Mouse (Mus musculus) heart, embryonic 15.5 days (tissue): ENCODE results near the gene Capn2. TPM values are rescaled to one million over a fixed set of nuclear protein-coding genes. Genes with fewer than 3 reads are reported as not detected.

Source experiments
- ATAC-seq: fragments of 200-750 bp; cut with Nextera tagmentation; replicated peaks from 2 replicates; pipeline ENCODE4 v1.8.0; 2017; ENCODE audit warnings: low read depth, moderate TSS enrichment; ENCODE audit not compliant: insufficient number of reproducible peaks, insufficient read depth, low FRiP score
- H3K27ac ChIP-seq: fragments of 300-500 bp; sonication (generic); 2 replicates; pipeline ENCODE4 v1.5.1; 2015; ENCODE audit warnings: mild to moderate bottlenecking, inconsistent platforms
- H3K27me3 ChIP-seq: fragments of 300-500 bp; sonication (generic); 2 replicates; pipeline ENCODE4 v1.6.1; 2015; ENCODE audit warnings: inconsistent platforms
- H3K36me3 ChIP-seq: fragments of 300-500 bp; sonication (generic); 2 replicates; pipeline ENCODE4 v1.6.1; 2015; ENCODE audit warnings: mild to moderate bottlenecking, inconsistent platforms
- H3K4me1 ChIP-seq: fragments of 300-500 bp; sonication (generic); replicated peaks from 2 replicates; pipeline ENCODE4 v1.6.1; 2015; ENCODE audit warnings: inconsistent platforms
- H3K4me2 ChIP-seq: fragments of 300-500 bp; sonication (generic); 2 replicates; pipeline ENCODE4 v1.6.1; 2015; ENCODE audit warnings: inconsistent platforms, mild to moderate bottlenecking, moderate library complexity
- H3K4me3 ChIP-seq: fragments of 300-500 bp; sonication (generic); 2 replicates; pipeline ENCODE4 v1.5.1; 2015; ENCODE audit warnings: mild to moderate bottlenecking, inconsistent platforms
- H3K9ac ChIP-seq: fragments of 300-500 bp; sonication (generic); 2 replicates; pipeline ENCODE4 v1.6.1; 2015; ENCODE audit warnings: mild to moderate bottlenecking, inconsistent platforms
- H3K9me3 ChIP-seq: fragments of 300-500 bp; sonication (generic); replicated peaks from 2 replicates; pipeline ENCODE4 v1.6.1; 2016; ENCODE audit warnings: inconsistent platforms
- WGBS: fragments of 180-500 bp; shearing (Covaris S2); methylation state at CpG from one replicate; pipeline ENCODE4 v1.1.7; 2015; ENCODE audit warnings: mixed read lengths; 5-methylcytosine and 5-hydroxymethylcytosine counted together
- polyA plus RNA-seq: library from polyadenylated mRNA; unstranded; fragments of >200 nt; fragmentation: Nextera tagmentation; extraction: Ambion mirVana; gene quantifications from 2 replicates; pipeline ENCODE4 v1.2.1, GENCODE M21; 2015

Gene Capn2
- polyA plus RNA-seq = 84.9 and 94.3 TPM in 2 replicates

GRCm38 (mm10) chr1:182516758-182517676 is at the start of gene Capn2:
Gene Capn2 (minus strand): TSS chr1:182517608.
- ATAC-seq = peak; percentile 90
- WGBS = under 1% methylated on average over 78 of the region's 84 CpGs
- Histone ChIP-seq H3K9me3 (no peaks in the 10 kb centered on the region), H3K27me3 (no peaks in the 10 kb centered on the region), H3K4me1 (peaks cover 65% of the 10 kb centered on the region), H3K27ac (peak within 1 kb of the TSS; percentile 88), H3K4me2 (peak within 1 kb of the TSS; percentile 85), H3K4me3 (peak within 1 kb of the TSS; percentile 85), H3K9ac (peak within 1 kb of the TSS; percentile 94), H3K36me3 (no peaks in the 10 kb centered on the region; the same call in 1 of the 2 replicates)

GRCm38 (mm10) chr1:182565351-182565835 is 48.0 kb upstream of the Capn2 start:
- ATAC-seq = no peak
- Histone ChIP-seq H3K9me3 (no peaks in the 10 kb centered on the region), H3K4me3 (no peak overlapping the region), H3K27me3 (peaks cover 4% of the 10 kb centered on the region; the same call in 1 of the 2 replicates), H3K27ac (no peak overlapping the region), H3K4me2 (no peak overlapping the region), H3K36me3 (no peaks in the 10 kb centered on the region), H3K9ac (no peak overlapping the region), H3K4me1 (peaks cover 4% of the 10 kb centered on the region)
- WGBS = 75% methylated on average over 6 of the region's 6 CpGs

GRCm38 (mm10) chr1:182564408-182565120 is 47.2 kb upstream of the Capn2 start, which contains the start of gene Capn8:
Gene Capn8 (plus strand): TSS chr1:182565007.
- no peaks in the 10 kb centered on the region for H3K36me3 ChIP-seq
- H3K4me1 ChIP-seq = peaks cover 4% of the 10 kb centered on the region
- 78% methylated on average over 5 of the region's 5 CpGs for WGBS
- H3K4me3 ChIP-seq = no peak within 1 kb of the TSS
- H3K9ac ChIP-seq = no peak within 1 kb of the TSS
- H3K4me2 ChIP-seq = no peak within 1 kb of the TSS
- no peaks in the 10 kb centered on the region for H3K9me3 ChIP-seq
- ATAC-seq = no peak
- H3K27me3 ChIP-seq = peaks cover 4% of the 10 kb centered on the region; the same call in 1 of the 2 replicates
- no peak within 1 kb of the TSS for H3K27ac ChIP-seq

- peaks cover 4% of the 10 kb centered on the region; the same call in 1 of the 2 replicates for H3K27me3 ChIP-seq
- H3K36me3 ChIP-seq = no peaks in the 10 kb centered on the region
- no peak for ATAC-seq
- no peaks in the 10 kb centered on the region for H3K9me3 ChIP-seq
- no peak overlapping the region for H3K9ac ChIP-seq
- H3K4me1 ChIP-seq = peaks cover 4% of the 10 kb centered on the region
- WGBS = 45% methylated on average over 16 of the region's 16 CpGs
- no peak overlapping the region for H3K27ac ChIP-seq
- H3K4me3 ChIP-seq = no peak overlapping the region
- H3K4me2 ChIP-seq = no peak overlapping the region
Measured at GRCm38 (mm10) chr1:182562576-182563370, 45.4 kb upstream of the Capn2 start.

- Histone ChIP-seq H3K4me2 (no peak overlapping the region), H3K27ac (no peak overlapping the region), H3K9ac (no peak overlapping the region), H3K27me3 (peaks cover 4% of the 10 kb centered on the region; the same call in 1 of the 2 replicates), H3K4me1 (peaks cover 4% of the 10 kb centered on the region), H3K9me3 (no peaks in the 10 kb centered on the region), H3K4me3 (no peak overlapping the region), H3K36me3 (no peaks in the 10 kb centered on the region)
- no peak for ATAC-seq
- WGBS = 76% methylated on average over 11 of the region's 11 CpGs
Measured at GRCm38 (mm10) chr1:182561945-182562514, 44.6 kb upstream of the Capn2 start.

- H3K27me3 ChIP-seq = peaks cover 4% of the 10 kb centered on the region; the same call in 1 of the 2 replicates
- ATAC-seq = 0 out of 2 replicates have a peak, but pooled peaks have one; percentile 21
- no peak overlapping the region for H3K4me3 ChIP-seq
- no peak overlapping the region for H3K27ac ChIP-seq
- peaks cover 4% of the 10 kb centered on the region for H3K4me1 ChIP-seq
- H3K9ac ChIP-seq = no peak overlapping the region
- no peaks in the 10 kb centered on the region for H3K36me3 ChIP-seq
- H3K9me3 ChIP-seq = no peaks in the 10 kb centered on the region
- WGBS = 18% methylated on average over 3 of the region's 3 CpGs
- H3K4me2 ChIP-seq = no peak overlapping the region
Measured at GRCm38 (mm10) chr1:182560390-182561098, 43.1 kb upstream of the Capn2 start.

GRCm38 (mm10) chr1:182559530-182559929 is 42.1 kb upstream of the Capn2 start:
- ATAC-seq = no peak
- peaks cover 4% of the 10 kb centered on the region for H3K4me1 ChIP-seq
- 86% methylated on average over 11 of the region's 11 CpGs for WGBS
- no peaks in the 10 kb centered on the region for H3K36me3 ChIP-seq
- H3K27ac ChIP-seq = no peak overlapping the region
- no peak overlapping the region for H3K4me3 ChIP-seq
- H3K9me3 ChIP-seq = no peaks in the 10 kb centered on the region
- no peak overlapping the region for H3K9ac ChIP-seq
- H3K4me2 ChIP-seq = no peak overlapping the region
- peaks cover 4% of the 10 kb centered on the region; the same call in 1 of the 2 replicates for H3K27me3 ChIP-seq

GRCm38 (mm10) chr1:182558271-182558670 is 40.9 kb upstream of the Capn2 start:
- no peak overlapping the region for H3K4me2 ChIP-seq
- H3K9me3 ChIP-seq = no peaks in the 10 kb centered on the region
- no peak for ATAC-seq
- H3K27me3 ChIP-seq = peaks cover 4% of the 10 kb centered on the region; the same call in 1 of the 2 replicates
- H3K27ac ChIP-seq = no peak overlapping the region
- H3K36me3 ChIP-seq = no peaks in the 10 kb centered on the region
- no peaks in the 10 kb centered on the region; the same call in none of the 2 replicates for H3K4me1 ChIP-seq
- WGBS = 79% methylated on average over 4 of the region's 4 CpGs
- H3K4me3 ChIP-seq = no peak overlapping the region
- no peak overlapping the region for H3K9ac ChIP-seq

- 57% methylated on average over 12 of the region's 12 CpGs for WGBS
- H3K4me3 ChIP-seq = no peak overlapping the region
- no peaks in the 10 kb centered on the region for H3K36me3 ChIP-seq
- H3K9me3 ChIP-seq = no peaks in the 10 kb centered on the region
- no peak overlapping the region for H3K9ac ChIP-seq
- no peak overlapping the region for H3K4me2 ChIP-seq
- no peak overlapping the region for H3K27ac ChIP-seq
- ATAC-seq = no peak
- H3K4me1 ChIP-seq = no peaks in the 10 kb centered on the region
- H3K27me3 ChIP-seq = no peaks in the 10 kb centered on the region
Measured at GRCm38 (mm10) chr1:182553649-182554375, 36.4 kb upstream of the Capn2 start.
